Mouse (Mus musculus): ENCODE results near the gene Cyba.

- TF ChIP-seq CTCF (IDR thresholded peaks at IDR 0.05; ENCODE audit: extremely low read depth, insufficient read length, insufficient replicate concordance, low read depth, low read length) = no peak
- TF ChIP-seq POLR2A (IDR thresholded peaks at IDR 0.05; ENCODE audit: low read depth, low read length) = no peak
These were observed 4.6 kb downstream of the Cyba start for GRCm38 (mm10) chr8:122428163-122428562.

All from small intestine, adult 2 months (tissue).